Comparison of ENCODE assay signal across 8 mouse cellular contexts in the genomic region with DNA sequence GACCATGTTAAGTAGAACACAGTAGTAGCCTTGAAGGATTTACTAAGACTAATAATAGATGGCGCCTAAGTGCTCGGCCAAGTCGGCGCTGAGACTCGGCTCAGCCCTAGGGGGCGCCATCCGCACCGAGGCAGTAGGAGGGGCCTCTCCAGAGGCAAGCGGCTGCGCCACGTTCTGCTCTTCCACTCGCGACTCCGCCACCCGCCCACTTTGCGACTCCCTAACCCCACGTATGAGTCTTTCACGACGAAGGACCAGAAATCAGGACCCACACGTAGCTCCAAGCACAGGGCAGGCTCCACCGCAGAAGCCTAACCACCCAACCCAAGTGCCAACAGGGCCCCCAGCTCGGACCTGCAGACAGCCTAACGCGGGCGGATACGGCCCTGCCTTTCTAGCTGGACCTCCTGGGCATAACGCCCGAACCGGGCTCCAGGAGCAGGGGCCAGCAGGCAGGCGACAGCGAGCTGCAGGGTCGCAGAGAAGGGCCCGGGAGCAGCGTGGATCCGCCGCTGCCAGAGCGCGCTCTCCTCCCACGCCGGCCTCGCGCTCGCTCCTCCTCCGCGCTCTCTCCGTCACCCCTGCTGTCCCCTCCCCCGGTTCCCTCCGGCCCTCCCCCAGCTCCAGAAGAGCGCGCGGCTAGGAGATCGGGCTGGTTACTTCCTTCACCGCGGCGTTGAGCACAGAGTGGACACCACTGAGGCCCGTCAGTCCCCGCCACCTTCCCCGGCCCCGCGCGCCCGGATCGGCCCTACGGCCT. TPM values are rescaled to one million over a fixed set of nuclear protein-coding genes. Genes with fewer than 3 reads are reported as not detected.
A peak's percentile ranks its signal among the peaks of the same experiment; 100 is the strongest.
DNase-seq lines count a peak whose midpoint lies in the region; ATAC-seq and TF ChIP-seq lines count a peak whose summit lies in the region.

Gene Ets2 (plus strand): TSS at position 274 of the 760 bp plus-strand sequence.

- peak within 1 kb of the TSS; percentile 97 for H3K4me3 ChIP-seq in E14TG2a.4 (replicated peaks; ENCODE audit: low read length)
- H3K4me3 ChIP-seq in forebrain, embryonic 13.5 days: peak within 1 kb of the TSS; percentile 63
- peak within 1 kb of the TSS; percentile 65 for H3K4me3 ChIP-seq in liver, postnatal 0 days (ENCODE audit: low read depth, low read length)
- peak within 1 kb of the TSS; percentile 87 for H3K4me3 ChIP-seq in neural tube, embryonic 14.5 days (ENCODE audit: low read depth, low read length)

- ATAC-seq in forebrain, embryonic 13.5 days: peak; percentile 93
- peak; percentile 92 for ATAC-seq in liver, postnatal 0 days
- peak; percentile 93 for ATAC-seq in neural tube, embryonic 14.5 days (ENCODE audit: low read depth)

- H3K4me1 ChIP-seq in E14TG2a.4 (replicated peaks; ENCODE audit: low read depth, low read length): peaks cover 53% of the 10 kb centered on the region
- peaks cover 19% of the 10 kb centered on the region for H3K4me1 ChIP-seq in forebrain, embryonic 13.5 days
- H3K4me1 ChIP-seq in liver, postnatal 0 days (ENCODE audit: insufficient read depth): peaks cover 31% of the 10 kb centered on the region
- H3K4me1 ChIP-seq in neural tube, embryonic 14.5 days (ENCODE audit: control insufficient read depth, insufficient read depth, low read length): peaks cover 5% of the 10 kb centered on the region; the same call in 1 of the 2 replicates

- intact Hi-C loops in heart, postnatal 10 days (cut with DNase I): loop anchor here (1.0 to 2.0 kb wide), 5 partner anchors 41 to 243 kb away; no protein-coding TSS in a partner anchor

- H3K27me3 ChIP-seq in E14TG2a.4 (ENCODE audit: insufficient read depth, low read length): peaks cover 6% of the 10 kb centered on the region
- H3K27me3 ChIP-seq in forebrain, embryonic 13.5 days: peaks cover 42% of the 10 kb centered on the region
- no peaks in the 10 kb centered on the region for H3K27me3 ChIP-seq in liver, postnatal 0 days (ENCODE audit: insufficient read depth, low read length)
- H3K27me3 ChIP-seq in neural tube, embryonic 14.5 days (ENCODE audit: control insufficient read depth, insufficient read depth, low read length): no peaks in the 10 kb centered on the region

- no peak for TF ChIP-seq EP300 in liver, postnatal 0 days (IDR thresholded peaks at IDR 0.05; ENCODE audit: low read depth)

- H3K9me3 ChIP-seq in E14TG2a.4 (ENCODE audit: low read length): no peaks in the 10 kb centered on the region
- H3K9me3 ChIP-seq in forebrain, embryonic 13.5 days (replicated peaks): no peaks in the 10 kb centered on the region
- H3K9me3 ChIP-seq in liver, postnatal 0 days (ENCODE audit: low read length): no peaks in the 10 kb centered on the region
- H3K9me3 ChIP-seq in neural tube, embryonic 14.5 days (ENCODE audit: control insufficient read depth, low read length): no peaks in the 10 kb centered on the region

- peak; percentile 61 for TF ChIP-seq CTCF in E14TG2a.4 (conservative IDR thresholded peaks at IDR 0.05; ENCODE audit: low read length)
- TF ChIP-seq CTCF in liver, postnatal 0 days (IDR thresholded peaks at IDR 0.05; ENCODE audit: low read depth): peak; percentile 90

- H3K9ac ChIP-seq in forebrain, embryonic 13.5 days: peak within 1 kb of the TSS; percentile 86
- H3K9ac ChIP-seq in liver, postnatal 0 days (replicated peaks): peak within 1 kb of the TSS; percentile 95
- peak within 1 kb of the TSS; percentile 92 for H3K9ac ChIP-seq in neural tube, embryonic 14.5 days (replicated peaks; ENCODE audit: low read depth, low read length)

- H3K36me3 ChIP-seq in E14TG2a.4 (ENCODE audit: insufficient read depth, low read length): peaks cover 10% of the 10 kb centered on the region; the same call in 1 of the 2 replicates
- H3K36me3 ChIP-seq in forebrain, embryonic 13.5 days (ENCODE audit: poor library complexity, severe bottlenecking): no peaks in the 10 kb centered on the region
- peaks cover 9% of the 10 kb centered on the region for H3K36me3 ChIP-seq in liver, postnatal 0 days (replicated peaks; ENCODE audit: insufficient read depth, low read length)
- H3K36me3 ChIP-seq in neural tube, embryonic 14.5 days (ENCODE audit: control insufficient read depth, insufficient read depth, low read length): no peaks in the 10 kb centered on the region

- peak within 1 kb of the TSS; percentile 67 for H3K27ac ChIP-seq in forebrain, embryonic 13.5 days
- H3K27ac ChIP-seq in liver, postnatal 0 days (ENCODE audit: low read depth): peak within 1 kb of the TSS; percentile 94
- peak within 1 kb of the TSS; percentile 93 for H3K27ac ChIP-seq in neural tube, embryonic 14.5 days (ENCODE audit: low read depth, low read length)

- peak; percentile 70 for DNase-seq in c-Kit-positive CD71-positive TER-119-positive erythroid progenitor cells, embryonic 14.5 days (ENCODE audit: low spot score)
- peak; percentile 93 to 95 for DNase-seq in heart, postnatal 10 days
- no peak for DNase-seq in large intestine, adult 2 months (ENCODE audit: low read depth, low spot score)
- DNase-seq in liver, postnatal 0 days: peak; percentile 89
- peak; percentile 94 for DNase-seq in testis, postnatal 10 days (ENCODE audit: low spot score)

- H3K4me2 ChIP-seq in forebrain, embryonic 13.5 days: peak within 1 kb of the TSS; percentile 90
- H3K4me2 ChIP-seq in liver, postnatal 0 days (ENCODE audit: low read depth, low read length): peak within 1 kb of the TSS; percentile 91
- peak within 1 kb of the TSS; percentile 78 for H3K4me2 ChIP-seq in neural tube, embryonic 14.5 days (ENCODE audit: low read depth, low read length)

- WGBS in forebrain, embryonic 13.5 days: under 1% methylated on average over 63 of the region's 64 CpGs
- WGBS in large intestine, adult 2 months: 1% methylated on average over 63 of the region's 64 CpGs
- WGBS in liver, postnatal 0 days (ENCODE audit: insufficient replicate concordance): 2% methylated on average over 64 of the region's 64 CpGs
- WGBS in neural tube, embryonic 14.5 days: under 1% methylated on average over 49 of the region's 64 CpGs

RNA-seq across cellular contexts. Expression of gene Ets2, which starts in this region (rescaled TPM):
- polyA plus RNA-seq in forebrain, embryonic 13.5 days (2015; fragmentation: Nextera tagmentation; extraction: Ambion mirVana): 9.3 and 10.7 TPM in 2 replicates
- total RNA-seq in heart, postnatal 10 days (2021): 100 to 1,000 TPM; 105 to 144 TPM
- 53.2 and 60.4 TPM in 2 replicates for polyA plus RNA-seq in large intestine, adult 2 months (2012; rRNA removed)
- 13.2 and 13.5 TPM in 2 replicates for polyA plus RNA-seq in liver, postnatal 0 days (2015; fragmentation: Nextera tagmentation; extraction: Ambion mirVana)
- 21.4 and 35.4 TPM in 2 replicates for polyA plus RNA-seq in neural tube, embryonic 14.5 days (2014; fragmentation: Nextera tagmentation; extraction: Ambion mirVana)
